ENCODE assay signal across 9 mouse cellular contexts in genomic region chr12:40837597-40838337, GRCm38 (mm10).
DNase-seq lines count a peak whose midpoint lies in the region; ATAC-seq and TF ChIP-seq lines count a peak whose summit lies in the region.
"Had no signal": no experiment of that assay in that cellular context is flagged by ENCODE, and none has a peak within 500 bp of the region (broad histone marks: within the 10 kb centered on the region; RNA-seq: fewer than 3 reads in every experiment).

No protein-coding gene starts in this region.

- no peak overlapping the region for H3K4me2 ChIP-seq in forebrain, embryonic 15.5 days (replicated peaks)
- H3K4me2 ChIP-seq in hindbrain, embryonic 13.5 days, result no peak overlapping the region
- H3K4me2 ChIP-seq in lung, postnatal 0 days (replicated peaks; ENCODE audit: low read depth, low read length), result no peak overlapping the region

- H3K4me3 ChIP-seq in forebrain, embryonic 15.5 days, result no peak overlapping the region
- H3K4me3 ChIP-seq in hindbrain, embryonic 13.5 days, result no peak overlapping the region
- H3K4me3 ChIP-seq in lung, postnatal 0 days (ENCODE audit: low read depth, low read length), result no peak overlapping the region
- H3K4me3 ChIP-seq: myocyte had no signal

- no peaks in the 10 kb centered on the region for H3K27me3 ChIP-seq in forebrain, embryonic 15.5 days
- H3K27me3 ChIP-seq in hindbrain, embryonic 13.5 days, result no peaks in the 10 kb centered on the region
- no peaks in the 10 kb centered on the region for H3K27me3 ChIP-seq in lung, postnatal 0 days (replicated peaks; ENCODE audit: insufficient read depth, low read length)

- TF ChIP-seq EP300 in lung, postnatal 0 days (IDR thresholded peaks at IDR 0.05), result no peak

- peaks cover 10% of the 10 kb centered on the region; the same call in 1 of the 2 replicates for H3K36me3 ChIP-seq in forebrain, embryonic 15.5 days
- peaks cover 40% of the 10 kb centered on the region for H3K36me3 ChIP-seq in hindbrain, embryonic 13.5 days
- 0 out of 2 replicates have a peak, but pooled peaks cover 8% of the 10 kb centered on the region for H3K36me3 ChIP-seq in lung, postnatal 0 days (ENCODE audit: insufficient read depth, low read length)

- peaks cover 28% of the 10 kb centered on the region for H3K4me1 ChIP-seq in forebrain, embryonic 15.5 days
- H3K4me1 ChIP-seq in hindbrain, embryonic 13.5 days (replicated peaks), result peaks cover 24% of the 10 kb centered on the region
- H3K4me1 ChIP-seq in lung, postnatal 0 days (ENCODE audit: insufficient read depth, low read depth, low read length), result no peaks in the 10 kb centered on the region

- WGBS in forebrain, embryonic 15.5 days, result under 1% methylated on average over 8 of the region's 8 CpGs
- 3% methylated on average over 8 of the region's 8 CpGs for WGBS in hindbrain, embryonic 13.5 days
- WGBS in lung, postnatal 0 days, result 3% methylated on average over 8 of the region's 8 CpGs

- ATAC-seq in forebrain, embryonic 15.5 days (replicated peaks), result peak; percentile 80
- peak; percentile 65 for ATAC-seq in hindbrain, embryonic 13.5 days (ENCODE audit: low FRiP score)
- peak; percentile 64 for ATAC-seq in lung, postnatal 0 days

- H3K9ac ChIP-seq in forebrain, embryonic 15.5 days (replicated peaks), result no peak overlapping the region
- no peak overlapping the region for H3K9ac ChIP-seq in hindbrain, embryonic 13.5 days
- no peak overlapping the region for H3K9ac ChIP-seq in lung, postnatal 0 days (replicated peaks; ENCODE audit: low read depth)

- TF ChIP-seq CTCF in lung, postnatal 0 days (IDR thresholded peaks at IDR 0.05), result peak; percentile 92

- peak; percentile 71 for DNase-seq in R1 (ENCODE audit: low read depth, low spot score)
- peak; percentile 68 for DNase-seq in cerebellum, adult 11-12 months
- peak; percentile 73 for DNase-seq in layer of hippocampus, adult 9-10 months (ENCODE audit: low spot score)
- peak; percentile 81 for DNase-seq in lung, postnatal 0 days (ENCODE audit: low spot score)
- peak; percentile 43 for DNase-seq in retina, postnatal 7 days (ENCODE audit: low read depth, low spot score)
- peak; percentile 27 for DNase-seq in yolk sac, embryonic 10.5 days (ENCODE audit: low spot score)

- peak overlapping the region; percentile 70 for H3K27ac ChIP-seq in forebrain, embryonic 15.5 days (replicated peaks)
- H3K27ac ChIP-seq in hindbrain, embryonic 13.5 days, result peak overlapping the region; percentile 56; the same call in 1 of the 2 replicates
- no peak overlapping the region for H3K27ac ChIP-seq in lung, postnatal 0 days (ENCODE audit: low read length)

- H3K9me3 ChIP-seq in forebrain, embryonic 15.5 days, result no peaks in the 10 kb centered on the region
- no peaks in the 10 kb centered on the region for H3K9me3 ChIP-seq in hindbrain, embryonic 13.5 days
- no peaks in the 10 kb centered on the region for H3K9me3 ChIP-seq in lung, postnatal 0 days (ENCODE audit: low read length)

Comparison
In these comparisons a context has a peak if more than half of its experiments do, and no peak if none do; other contexts are left out.
1. DNase-seq: peak in every context shown above with its lines; median percentile 81 in lung, postnatal 0 days; 73 in layer of hippocampus, adult 9-10 months; 71 in R1; 68 in cerebellum, adult 11-12 months; 43 in retina, postnatal 7 days; 27 in yolk sac, embryonic 10.5 days.